Mouse (Mus musculus): ENCODE measurements around the gene Fyb. TPM values are rescaled to one million over a fixed set of nuclear protein-coding genes. Genes with fewer than 3 reads are reported as not detected.

Gene Fyb
- total RNA-seq, 1 experiment: not detected

- in situ Hi-C loops (cut with MboI; ENCODE audit: low sequenced_read_pairs in 2 of 2, unreplicated experiment in 2 of 2): loop anchor here in 1 of 2 experiments (25.0 kb wide), 1 partner anchor 584 kb away; no protein-coding TSS in a partner anchor
- no peak overlapping the region for H3K27ac ChIP-seq (ENCODE audit: insufficient read depth, low read depth, low read length, poor library complexity, severe bottlenecking)
- TF ChIP-seq CHD2 (IDR thresholded peaks at IDR 0.05; ENCODE audit: low read depth, low read length) (peak; percentile 39; the same call in 1 of the 2 replicates), ZNF384 (IDR thresholded peaks at IDR 0.05; ENCODE audit: low read depth, low read length) (no peak)
- H3K9ac ChIP-seq (ENCODE audit: insufficient read depth, low read depth, low read length, poor library complexity, severe bottlenecking): no peak overlapping the region
- peaks cover 2% of the 10 kb centered on the region in 2 experiments; a peak in 2 of 4 replicates for H3K4me1 ChIP-seq (ENCODE audit: control insufficient read depth in 2 of 2, insufficient read depth in 2 of 2, low read length in 2 of 2, poor library complexity in 1 of 2)
- no peaks in the 10 kb centered on the region for H3K9me3 ChIP-seq (ENCODE audit: control insufficient read depth, insufficient read depth, low read depth, low read length)
- H3K4me3 ChIP-seq (ENCODE audit: insufficient read depth in 1 of 2, low read depth in 1 of 2, low read length in 2 of 2, poor library complexity in 1 of 2, severe bottlenecking in 1 of 2): no peak overlapping the region
- DNase-seq (ENCODE audit: low read depth, low spot score): peak; percentile 68
- H3K36me3 ChIP-seq (ENCODE audit: control insufficient read depth, insufficient read depth, low read length, poor library complexity, severe bottlenecking): no peaks in the 10 kb centered on the region
These were observed 105.9 kb downstream of the Fyb start for GRCm38 (mm10) chr15:6628431-6629077.

DNA sequence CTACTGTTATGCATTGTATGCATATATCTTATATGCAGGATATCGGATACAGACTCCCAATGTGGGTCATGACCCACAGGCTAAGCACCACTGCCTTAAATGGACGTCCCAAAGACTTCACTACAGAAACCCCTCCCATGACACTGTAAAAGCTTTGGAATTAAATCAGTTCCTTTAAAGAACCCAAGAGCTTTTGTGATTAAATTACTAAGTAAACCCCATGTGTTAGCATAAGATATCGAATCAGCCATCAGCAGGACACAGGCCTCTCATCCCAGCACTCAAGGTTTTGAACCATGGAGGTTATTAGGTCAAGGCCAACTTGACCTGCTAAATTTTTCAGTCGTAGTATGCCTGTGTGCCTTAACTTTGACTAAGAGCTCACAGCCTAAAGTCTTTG lies 106.5 kb downstream of the Fyb start:
- H3K4me3 ChIP-seq (ENCODE audit: insufficient read depth in 1 of 2, low read depth in 1 of 2, low read length in 2 of 2, poor library complexity in 1 of 2, severe bottlenecking in 1 of 2): no peak overlapping the region
- H3K9ac ChIP-seq (ENCODE audit: insufficient read depth, low read depth, low read length, poor library complexity, severe bottlenecking): no peak overlapping the region
- TF ChIP-seq ZNF384 (IDR thresholded peaks at IDR 0.05; ENCODE audit: low read depth, low read length): no peak
- no peak for TF ChIP-seq MAFK (IDR thresholded peaks at IDR 0.05; ENCODE audit: insufficient read depth, low read depth, low read length)
- TF ChIP-seq ZC3H11A (IDR thresholded peaks at IDR 0.05; ENCODE audit: borderline replicate concordance, low read depth, low read length): no peak
- TF ChIP-seq HCFC1 (IDR thresholded peaks at IDR 0.05; ENCODE audit: borderline replicate concordance, insufficient read depth, low read length): no peak
- TF ChIP-seq CHD2 (IDR thresholded peaks at IDR 0.05; ENCODE audit: low read depth, low read length): no peak
- H3K36me3 ChIP-seq (ENCODE audit: control insufficient read depth, insufficient read depth, low read length, poor library complexity, severe bottlenecking): no peaks in the 10 kb centered on the region
- in situ Hi-C loops (cut with MboI; ENCODE audit: low sequenced_read_pairs in 2 of 2, unreplicated experiment in 2 of 2): loop anchor here in 1 of 2 experiments (25.0 kb wide), 1 partner anchor 583 kb away; no protein-coding TSS in a partner anchor
- H3K4me1 ChIP-seq (ENCODE audit: control insufficient read depth in 2 of 2, insufficient read depth in 2 of 2, low read length in 2 of 2, poor library complexity in 1 of 2): peaks cover 2% of the 10 kb centered on the region in 2 experiments; a peak in 2 of 4 replicates
- H3K27ac ChIP-seq (ENCODE audit: insufficient read depth, low read depth, low read length, poor library complexity, severe bottlenecking): no peak overlapping the region
- H3K9me3 ChIP-seq (ENCODE audit: control insufficient read depth, insufficient read depth, low read depth, low read length): no peaks in the 10 kb centered on the region
- DNase-seq (ENCODE audit: low read depth, low spot score): no peak

GRCm38 (mm10) chr15:6635405-6635804 lies 112.8 kb downstream of the Fyb start:
- in situ Hi-C loops (cut with MboI; ENCODE audit: low sequenced_read_pairs in 2 of 2, unreplicated experiment in 2 of 2): loop anchor here in 1 of 2 experiments (25.0 kb wide), 1 partner anchor 577 kb away; no protein-coding TSS in a partner anchor
- H3K36me3 ChIP-seq (ENCODE audit: control insufficient read depth, insufficient read depth, low read length, poor library complexity, severe bottlenecking): no peaks in the 10 kb centered on the region
- TF ChIP-seq CHD2 (IDR thresholded peaks at IDR 0.05; ENCODE audit: low read depth, low read length) (no peak), MAFK (IDR thresholded peaks at IDR 0.05; ENCODE audit: insufficient read depth, low read depth, low read length) (no peak), HCFC1 (IDR thresholded peaks at IDR 0.05; ENCODE audit: borderline replicate concordance, insufficient read depth, low read length) (no peak), ZNF384 (IDR thresholded peaks at IDR 0.05; ENCODE audit: low read depth, low read length) (no peak), ZC3H11A (IDR thresholded peaks at IDR 0.05; ENCODE audit: borderline replicate concordance, low read depth, low read length) (no peak)
- H3K27ac ChIP-seq (ENCODE audit: insufficient read depth, low read depth, low read length, poor library complexity, severe bottlenecking): no peak overlapping the region
- H3K9me3 ChIP-seq (ENCODE audit: control insufficient read depth, insufficient read depth, low read depth, low read length): no peaks in the 10 kb centered on the region
- no peak overlapping the region for H3K9ac ChIP-seq (ENCODE audit: insufficient read depth, low read depth, low read length, poor library complexity, severe bottlenecking)
- no peak for DNase-seq (ENCODE audit: low read depth, low spot score)
- no peaks in the 10 kb centered on the region for H3K4me1 ChIP-seq (ENCODE audit: control insufficient read depth in 2 of 2, insufficient read depth in 2 of 2, low read length in 2 of 2, poor library complexity in 1 of 2)
- no peak overlapping the region for H3K4me3 ChIP-seq (ENCODE audit: insufficient read depth in 1 of 2, low read depth in 1 of 2, low read length in 2 of 2, poor library complexity in 1 of 2, severe bottlenecking in 1 of 2)

- H3K9me3 ChIP-seq (ENCODE audit: control insufficient read depth, insufficient read depth, low read depth, low read length): no peaks in the 10 kb centered on the region
- no peak overlapping the region for H3K9ac ChIP-seq (ENCODE audit: insufficient read depth, low read depth, low read length, poor library complexity, severe bottlenecking)
- no peak overlapping the region for H3K27ac ChIP-seq (ENCODE audit: insufficient read depth, low read depth, low read length, poor library complexity, severe bottlenecking)
- in situ Hi-C loops (cut with MboI; ENCODE audit: low sequenced_read_pairs in 2 of 2, unreplicated experiment in 2 of 2): loop anchor here in 1 of 2 experiments (25.0 kb wide), 1 partner anchor 570 kb away; no protein-coding TSS in a partner anchor
- no peak for DNase-seq (ENCODE audit: low read depth, low spot score)
- TF ChIP-seq CHD2 (IDR thresholded peaks at IDR 0.05; ENCODE audit: low read depth, low read length) (no peak), MAFK (IDR thresholded peaks at IDR 0.05; ENCODE audit: insufficient read depth, low read depth, low read length) (no peak), ZNF384 (IDR thresholded peaks at IDR 0.05; ENCODE audit: low read depth, low read length) (no peak), ZC3H11A (IDR thresholded peaks at IDR 0.05; ENCODE audit: borderline replicate concordance, low read depth, low read length) (no peak), HCFC1 (IDR thresholded peaks at IDR 0.05; ENCODE audit: borderline replicate concordance, insufficient read depth, low read length) (no peak)
- no peaks in the 10 kb centered on the region for H3K4me1 ChIP-seq (ENCODE audit: control insufficient read depth in 2 of 2, insufficient read depth in 2 of 2, low read length in 2 of 2, poor library complexity in 1 of 2)
- H3K4me3 ChIP-seq (ENCODE audit: insufficient read depth in 1 of 2, low read depth in 1 of 2, low read length in 2 of 2, poor library complexity in 1 of 2, severe bottlenecking in 1 of 2): no peak overlapping the region
- no peaks in the 10 kb centered on the region for H3K36me3 ChIP-seq (ENCODE audit: control insufficient read depth, insufficient read depth, low read length, poor library complexity, severe bottlenecking)
These were observed 119.6 kb downstream of the Fyb start for GRCm38 (mm10) chr15:6642223-6642622.
